Mouse (Mus musculus): ENCODE measurements around the gene Nrros. TPM values are rescaled to one million over a fixed set of nuclear protein-coding genes. Genes with fewer than 3 reads are reported as not detected.

The Nrros gene
- polyA plus RNA-seq, 1 experiment, result 4.1 TPM

GRCm38 (mm10) chr16:32190011-32190441 is 24.6 kb upstream of the Nrros start:
- peaks cover 6% of the 10 kb centered on the region; the same call in 1 of the 2 replicates for H3K4me1 ChIP-seq (ENCODE audit: control insufficient read depth, insufficient read depth, low read length)
- WGBS, result 79% methylated on average over 12 of the region's 12 CpGs
- no peaks in the 10 kb centered on the region for H3K27me3 ChIP-seq (ENCODE audit: control insufficient read depth, insufficient read depth, low read length)
- no peak for TF ChIP-seq POLR2A (IDR thresholded peaks at IDR 0.05; ENCODE audit: borderline replicate concordance, insufficient read depth, low read length)
- TF ChIP-seq CTCF (IDR thresholded peaks at IDR 0.05; ENCODE audit: borderline replicate concordance, insufficient read depth, low read depth, low read length), result no peak
- no peak overlapping the region for H3K27ac ChIP-seq (ENCODE audit: insufficient read depth, low read length)
- no peak for DNase-seq
- no peak overlapping the region for H3K4me3 ChIP-seq (replicated peaks; ENCODE audit: insufficient read depth, low read depth, low read length)

DNA sequence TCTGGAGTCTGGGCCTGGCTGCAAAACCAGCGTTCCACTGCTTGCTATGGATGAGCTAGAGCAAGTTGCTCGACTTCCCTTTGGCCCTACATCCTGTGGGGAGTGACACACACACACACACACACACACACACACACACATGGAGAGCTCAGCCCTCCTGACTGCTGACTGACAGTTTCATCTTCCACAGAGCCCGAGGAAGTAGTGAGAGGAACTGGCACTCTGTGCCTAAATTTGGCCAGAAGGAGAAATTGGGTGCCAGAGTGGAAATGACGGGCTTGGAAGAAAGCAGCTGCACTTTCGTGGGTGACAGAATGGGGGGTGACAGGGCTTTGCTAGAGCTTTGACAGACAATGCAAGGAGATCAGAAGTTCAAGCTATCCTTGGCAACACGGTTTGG is 23.7 kb upstream of the Nrros start:
- TF ChIP-seq POLR2A (IDR thresholded peaks at IDR 0.05; ENCODE audit: borderline replicate concordance, insufficient read depth, low read length) (no peak), CTCF (IDR thresholded peaks at IDR 0.05; ENCODE audit: borderline replicate concordance, insufficient read depth, low read depth, low read length) (no peak)
- no peak for DNase-seq
- Histone ChIP-seq H3K4me3 (replicated peaks; ENCODE audit: insufficient read depth, low read depth, low read length) (no peak overlapping the region), H3K4me1 (ENCODE audit: control insufficient read depth, insufficient read depth, low read length) (peaks cover 6% of the 10 kb centered on the region; the same call in 1 of the 2 replicates), H3K27me3 (ENCODE audit: control insufficient read depth, insufficient read depth, low read length) (no peaks in the 10 kb centered on the region), H3K27ac (ENCODE audit: insufficient read depth, low read length) (no peak overlapping the region)
- WGBS, result 29% methylated on average over 6 of the region's 6 CpGs

- TF ChIP-seq CTCF (IDR thresholded peaks at IDR 0.05; ENCODE audit: borderline replicate concordance, insufficient read depth, low read depth, low read length) (no peak), POLR2A (IDR thresholded peaks at IDR 0.05; ENCODE audit: borderline replicate concordance, insufficient read depth, low read length) (no peak)
- Histone ChIP-seq H3K27me3 (ENCODE audit: control insufficient read depth, insufficient read depth, low read length) (no peaks in the 10 kb centered on the region), H3K4me1 (ENCODE audit: control insufficient read depth, insufficient read depth, low read length) (peaks cover 6% of the 10 kb centered on the region; the same call in 1 of the 2 replicates), H3K4me3 (replicated peaks; ENCODE audit: insufficient read depth, low read depth, low read length) (no peak overlapping the region), H3K27ac (ENCODE audit: insufficient read depth, low read length) (no peak overlapping the region)
- peak; percentile 71 to 84 for DNase-seq
- WGBS, result 11% methylated on average over 5 of the region's 5 CpGs
Observed at GRCm38 (mm10) chr16:32186056-32186455, 20.7 kb upstream of the Nrros start.

GRCm38 (mm10) chr16:32179333-32179901 is 14.0 kb upstream of the Nrros start, which contains the start of gene Bex6:
Gene Bex6, plus strand, starts transcription at chr16:32179823.
- Histone ChIP-seq H3K4me1 (ENCODE audit: control insufficient read depth, insufficient read depth, low read length) (no peaks in the 10 kb centered on the region), H3K27me3 (ENCODE audit: control insufficient read depth, insufficient read depth, low read length) (no peaks in the 10 kb centered on the region), H3K4me3 (replicated peaks; ENCODE audit: insufficient read depth, low read depth, low read length) (no peak within 1 kb of the TSS), H3K27ac (ENCODE audit: insufficient read depth, low read length) (no peak within 1 kb of the TSS)
- WGBS, result 91% methylated on average over 6 of the region's 6 CpGs
- TF ChIP-seq CTCF (IDR thresholded peaks at IDR 0.05; ENCODE audit: borderline replicate concordance, insufficient read depth, low read depth, low read length) (no peak), POLR2A (IDR thresholded peaks at IDR 0.05; ENCODE audit: borderline replicate concordance, insufficient read depth, low read length) (no peak)
- DNase-seq, result no peak

- H3K4me3 ChIP-seq (replicated peaks; ENCODE audit: insufficient read depth, low read depth, low read length), result no peak overlapping the region
- DNase-seq, result no peak
- no peak overlapping the region for H3K27ac ChIP-seq (ENCODE audit: insufficient read depth, low read length)
- no peaks in the 10 kb centered on the region for H3K27me3 ChIP-seq (ENCODE audit: control insufficient read depth, insufficient read depth, low read length)
- no peaks in the 10 kb centered on the region for H3K4me1 ChIP-seq (ENCODE audit: control insufficient read depth, insufficient read depth, low read length)
- WGBS, result 59% methylated on average over 18 of the region's 18 CpGs
- no peak for TF ChIP-seq CTCF (IDR thresholded peaks at IDR 0.05; ENCODE audit: borderline replicate concordance, insufficient read depth, low read depth, low read length)
- TF ChIP-seq POLR2A (IDR thresholded peaks at IDR 0.05; ENCODE audit: borderline replicate concordance, insufficient read depth, low read length), result no peak
Observed at GRCm38 (mm10) chr16:32176896-32177686, 11.7 kb upstream of the Nrros start.

DNA sequence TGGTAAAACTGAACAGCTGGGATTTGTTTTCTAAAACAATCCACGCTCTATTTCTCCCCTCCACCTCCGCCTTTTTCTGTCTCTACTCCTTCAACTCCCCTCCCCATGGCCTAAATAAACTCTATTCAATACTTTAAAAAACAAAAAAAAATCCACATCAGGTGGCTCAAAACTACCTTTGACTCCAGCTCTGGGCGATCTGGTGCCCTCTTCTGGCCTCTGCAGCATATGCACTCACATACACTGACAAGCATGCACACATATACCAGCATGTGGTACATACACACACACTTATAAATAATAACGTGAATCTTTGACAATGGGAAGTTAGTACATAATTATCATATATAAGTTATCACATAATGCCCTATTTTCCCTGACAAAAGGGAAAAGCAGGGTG is 9.6 kb upstream of the Nrros start:
- Histone ChIP-seq H3K4me1 (ENCODE audit: control insufficient read depth, insufficient read depth, low read length) (no peaks in the 10 kb centered on the region), H3K27me3 (ENCODE audit: control insufficient read depth, insufficient read depth, low read length) (no peaks in the 10 kb centered on the region), H3K4me3 (replicated peaks; ENCODE audit: insufficient read depth, low read depth, low read length) (no peak overlapping the region), H3K27ac (ENCODE audit: insufficient read depth, low read length) (no peak overlapping the region)
- 93% methylated on average over 4 of the region's 4 CpGs for WGBS
- no peak for DNase-seq
- TF ChIP-seq CTCF (IDR thresholded peaks at IDR 0.05; ENCODE audit: borderline replicate concordance, insufficient read depth, low read depth, low read length), result no peak
- no peak for TF ChIP-seq POLR2A (IDR thresholded peaks at IDR 0.05; ENCODE audit: borderline replicate concordance, insufficient read depth, low read length)

DNA sequence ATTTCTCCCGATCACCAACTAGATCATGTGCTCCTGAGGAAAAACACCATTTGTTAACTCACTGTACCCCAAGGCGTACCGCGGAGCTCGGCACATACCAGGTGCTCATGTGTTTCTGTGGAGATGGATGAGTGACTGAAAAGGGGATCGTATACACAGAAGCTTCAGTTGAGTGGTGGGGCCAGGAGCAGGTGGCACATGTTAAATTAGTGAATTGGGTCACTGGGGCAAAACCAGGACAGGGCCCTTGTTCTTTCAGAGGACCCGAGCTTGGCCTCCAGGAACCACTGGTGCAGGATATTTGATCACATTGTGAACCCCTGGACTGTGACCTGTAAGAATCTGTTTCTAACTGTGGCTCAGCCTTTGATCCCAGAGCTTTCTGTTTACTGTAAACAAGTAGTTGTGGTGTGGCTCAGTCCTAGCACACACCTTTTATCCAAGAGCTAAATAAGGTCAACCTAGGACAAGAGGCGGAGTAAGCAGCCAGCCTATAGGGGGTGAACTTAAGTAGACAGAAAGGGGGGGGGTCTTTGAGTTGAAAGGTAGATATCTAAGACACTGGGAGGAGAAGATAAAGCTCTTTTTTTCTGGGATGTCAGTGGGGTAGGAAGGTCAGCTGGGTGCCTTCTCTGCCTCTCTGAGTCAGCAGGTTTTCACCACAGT is 9.1 kb upstream of the Nrros start:
- WGBS, result 88% methylated on average over 8 of the region's 8 CpGs
- Histone ChIP-seq H3K4me3 (replicated peaks; ENCODE audit: insufficient read depth, low read depth, low read length) (no peak overlapping the region), H3K27me3 (ENCODE audit: control insufficient read depth, insufficient read depth, low read length) (no peaks in the 10 kb centered on the region), H3K4me1 (ENCODE audit: control insufficient read depth, insufficient read depth, low read length) (no peaks in the 10 kb centered on the region), H3K27ac (ENCODE audit: insufficient read depth, low read length) (no peak overlapping the region)
- DNase-seq, result no peak
- no peak for TF ChIP-seq CTCF (IDR thresholded peaks at IDR 0.05; ENCODE audit: borderline replicate concordance, insufficient read depth, low read depth, low read length)
- TF ChIP-seq POLR2A (IDR thresholded peaks at IDR 0.05; ENCODE audit: borderline replicate concordance, insufficient read depth, low read length), result no peak
